Mouse (Mus musculus) liver, adult 2 months (tissue): ENCODE measurements at regions not wholly inside any gene's neighbourhood (a gene's known extent, or its start where the extent isn't known, plus 50 kb on each side); places are given as distances from the start of the nearest gene placed in this dataset.
"Not testable (repeated sequence)": the region's sequence is repeated elsewhere in the genome, so short reads cannot be mapped to it uniquely, and the experiment has no call there.

ENCODE experiments used
- CTCF ChIP-seq: fragments of 200-500 bp; IDR thresholded peaks from 2 replicates; pipeline ENCODE4 v1.5.1; 2011; ENCODE audit warnings: low read depth, low read length, control low read depth
- POLR2A ChIP-seq: fragments of 200-500 bp; IDR thresholded peaks from 2 replicates; pipeline ENCODE4 v1.6.1; 2011; ENCODE audit warnings: low read length, control low read depth; ENCODE audit not compliant: insufficient read depth; ENCODE audit errors: extremely low read depth

GRCm38 (mm10) chr17:17005267-17005666 is 58.6 kb upstream of the Zfp960 start:
- TF ChIP-seq POLR2A, CTCF: not testable (repeated sequence)
